Mouse (Mus musculus) midbrain, embryonic 13.5 days (tissue): ENCODE results near the gene Phc2. TPM values are rescaled to one million over a fixed set of nuclear protein-coding genes. Genes with fewer than 3 reads are reported as not detected.
A peak's percentile ranks its signal among the peaks of the same experiment; 100 is the strongest.
"Not testable (repeated sequence)": the region's sequence is repeated elsewhere in the genome, so short reads cannot be mapped to it uniquely, and the experiment has no call there.

Experiments used
- ATAC-seq: fragments of 200-750 bp; cut with Nextera tagmentation; 2 replicates; pipeline ENCODE4 v1.8.0; 2017; ENCODE audit warnings: mild to moderate bottlenecking, moderate TSS enrichment, moderate library complexity
- H3K27ac ChIP-seq: fragments of 300-500 bp; sonication (generic); 2 replicates; pipeline ENCODE4 v1.5.1; 2015; ENCODE audit warnings: inconsistent platforms, mild to moderate bottlenecking, moderate library complexity
- H3K27me3 ChIP-seq: fragments of 300-500 bp; sonication (generic); 2 replicates; pipeline ENCODE4 v1.6.1; 2015; ENCODE audit warnings: mild to moderate bottlenecking, inconsistent platforms
- H3K36me3 ChIP-seq: fragments of 300-500 bp; sonication (generic); 2 replicates; pipeline ENCODE4 v1.6.1; 2015; ENCODE audit warnings: mild to moderate bottlenecking, inconsistent platforms
- H3K4me1 ChIP-seq: fragments of 300-500 bp; sonication (generic); replicated peaks from 2 replicates; pipeline ENCODE4 v1.6.1; 2015; ENCODE audit warnings: inconsistent platforms
- H3K4me2 ChIP-seq: fragments of 300-500 bp; sonication (generic); replicated peaks from 2 replicates; pipeline ENCODE4 v1.6.1; 2015; ENCODE audit warnings: moderate library complexity, mild to moderate bottlenecking, inconsistent platforms
- H3K4me3 ChIP-seq: fragments of 300-500 bp; sonication (generic); replicated peaks from 2 replicates; pipeline ENCODE4 v1.5.1; 2015; ENCODE audit warnings: mild to moderate bottlenecking, inconsistent platforms
- H3K9ac ChIP-seq: fragments of 300-500 bp; sonication (generic); replicated peaks from 2 replicates; pipeline ENCODE4 v1.6.1; 2015; ENCODE audit warnings: mild to moderate bottlenecking, inconsistent platforms
- H3K9me3 ChIP-seq: fragments of 300-500 bp; sonication (generic); 2 replicates; pipeline ENCODE4 v1.6.1; 2016; ENCODE audit warnings: mild to moderate bottlenecking, inconsistent platforms
- WGBS: fragments of 180-500 bp; shearing (Covaris S2); methylation state at CpG from one replicate; pipeline ENCODE4 v1.1.7; 2015; 5-methylcytosine and 5-hydroxymethylcytosine counted together
- polyA plus RNA-seq: library from polyadenylated mRNA; unstranded; fragments of >200 nt; fragmentation: Nextera tagmentation; extraction: Ambion mirVana; gene quantifications from 2 replicates; pipeline ENCODE4 v1.2.1, GENCODE M21; 2015

Gene Phc2
- 30.0 and 36.1 TPM in 2 replicates for polyA plus RNA-seq

- Histone ChIP-seq H3K27me3 (peaks cover 15% of the 10 kb centered on the region), H3K9me3 (no peaks in the 10 kb centered on the region), H3K4me2 (peak within 1 kb of the TSS; percentile 80), H3K9ac (peak within 1 kb of the TSS; percentile 77), H3K4me3 (peak within 1 kb of the TSS; percentile 74), H3K36me3 (no peaks in the 10 kb centered on the region), H3K27ac (peak within 1 kb of the TSS; percentile 80), H3K4me1 (peaks cover 49% of the 10 kb centered on the region)
- ATAC-seq, result peak; percentile 95
- under 1% methylated on average over 44 of the region's 85 CpGs for WGBS
Observed at GRCm38 (mm10) chr4:128654505-128655381, at the start of gene Phc2. Phc2 (plus strand) TSS chr4:128654702.

- Histone ChIP-seq H3K9me3 (no peaks in the 10 kb centered on the region), H3K27ac (no peak overlapping the region), H3K4me2 (no peak overlapping the region), H3K9ac (no peak overlapping the region), H3K36me3 (peaks cover 30% of the 10 kb centered on the region), H3K4me3 (no peak overlapping the region), H3K4me1 (peaks cover 18% of the 10 kb centered on the region), H3K27me3 (no peaks in the 10 kb centered on the region)
- ATAC-seq, result no peak
- WGBS, result over 99% methylated on average over 7 of the region's 7 CpGs
Observed at GRCm38 (mm10) chr4:128606586-128606985, 47.9 kb upstream of the Phc2 start.

- Histone ChIP-seq H3K27ac (no peak overlapping the region), H3K9ac (no peak overlapping the region), H3K36me3 (peaks cover 19% of the 10 kb centered on the region), H3K27me3 (no peaks in the 10 kb centered on the region), H3K4me1 (peaks cover 18% of the 10 kb centered on the region), H3K4me2 (no peak overlapping the region), H3K4me3 (no peak overlapping the region), H3K9me3 (no peaks in the 10 kb centered on the region)
- ATAC-seq, result no peak
- 87% methylated on average over 11 of the region's 11 CpGs for WGBS
Observed at GRCm38 (mm10) chr4:128607661-128608060, 46.8 kb upstream of the Phc2 start.

GRCm38 (mm10) chr4:128609276-128609924 is 45.1 kb upstream of the Phc2 start:
- Histone ChIP-seq H3K4me1 (peaks cover 18% of the 10 kb centered on the region), H3K9ac (peak overlapping the region; percentile 73), H3K27me3 (no peaks in the 10 kb centered on the region), H3K27ac (no peak overlapping the region), H3K4me3 (peak overlapping the region; percentile 63), H3K4me2 (peak overlapping the region; percentile 74), H3K9me3 (no peaks in the 10 kb centered on the region), H3K36me3 (0 out of 2 replicates have a peak, but pooled peaks cover 2% of the 10 kb centered on the region)
- ATAC-seq, result no peak
- WGBS, result 10% methylated on average over 25 of the region's 27 CpGs

- H3K4me3 ChIP-seq, result peak within 1 kb of the TSS; percentile 63
- H3K36me3 ChIP-seq, result no peaks in the 10 kb centered on the region
- no peak within 1 kb of the TSS for H3K27ac ChIP-seq
- peak; percentile 98 for ATAC-seq
- H3K4me1 ChIP-seq, result peaks cover 18% of the 10 kb centered on the region
- no peaks in the 10 kb centered on the region for H3K9me3 ChIP-seq
- no peaks in the 10 kb centered on the region for H3K27me3 ChIP-seq
- 0% methylated on average over 24 of the region's 24 CpGs for WGBS
- H3K4me2 ChIP-seq, result peak within 1 kb of the TSS; percentile 74
- H3K9ac ChIP-seq, result peak within 1 kb of the TSS; percentile 73
Observed at GRCm38 (mm10) chr4:128609925-128610402, 44.5 kb upstream of the Phc2 start, which contains the start of gene Zscan20. Zscan20 (minus strand) TSS chr4:128610098.

- Histone ChIP-seq H3K4me1 (peaks cover 18% of the 10 kb centered on the region), H3K9me3 (no peaks in the 10 kb centered on the region), H3K27ac (no peak overlapping the region), H3K4me3 (peak overlapping the region; percentile 63), H3K4me2 (peak overlapping the region; percentile 74), H3K9ac (no peak overlapping the region), H3K36me3 (no peaks in the 10 kb centered on the region), H3K27me3 (no peaks in the 10 kb centered on the region)
- no peak for ATAC-seq
- WGBS, result 20% methylated on average over 10 of the region's 10 CpGs
Observed at GRCm38 (mm10) chr4:128610706-128611105, 43.8 kb upstream of the Phc2 start.

GRCm38 (mm10) chr4:128611726-128612125 is 42.8 kb upstream of the Phc2 start:
- 82% methylated on average over 3 of the region's 3 CpGs for WGBS
- H3K4me3 ChIP-seq, ATAC-seq, H3K9ac ChIP-seq, H3K36me3 ChIP-seq, H3K9me3 ChIP-seq, H3K4me2 ChIP-seq, H3K27me3 ChIP-seq, H3K27ac ChIP-seq: not testable (repeated sequence)
- peaks cover 18% of the 10 kb centered on the region for H3K4me1 ChIP-seq

GRCm38 (mm10) chr4:128613326-128613725 is 41.2 kb upstream of the Phc2 start:
- H3K9ac ChIP-seq, result no peak overlapping the region
- H3K27ac ChIP-seq, result no peak overlapping the region
- no peak for ATAC-seq

GRCm38 (mm10) chr4:128615761-128616160 is 38.7 kb upstream of the Phc2 start:
- 90% methylated on average over 14 of the region's 14 CpGs for whole genome bisulfite sequencing

More at GRCm38 (mm10) chr4:128613326-128613725, 41.2 kb upstream of the Phc2 start:
- H3K4me3 ChIP-seq, result no peak overlapping the region
- no peaks in the 10 kb centered on the region for H3K27me3 ChIP-seq
- no peak overlapping the region for H3K4me2 ChIP-seq
- H3K36me3 ChIP-seq, result no peaks in the 10 kb centered on the region
- WGBS, result 19% methylated on average over 8 of the region's 8 CpGs
- peaks cover 16% of the 10 kb centered on the region for H3K4me1 ChIP-seq
- H3K9me3 ChIP-seq, result no peaks in the 10 kb centered on the region

GRCm38 (mm10) chr4:128617363-128618120 is 37.0 kb upstream of the Phc2 start:
- H3K4me1 ChIP-seq, result no peaks in the 10 kb centered on the region
- H3K9me3 ChIP-seq, result no peaks in the 10 kb centered on the region
- no peaks in the 10 kb centered on the region for H3K36me3 ChIP-seq
- no peak overlapping the region for H3K4me2 ChIP-seq
- no peak overlapping the region for H3K27ac ChIP-seq
- WGBS, result 67% methylated on average over 17 of the region's 17 CpGs
- H3K4me3 ChIP-seq, result no peak overlapping the region
- H3K27me3 ChIP-seq, result no peaks in the 10 kb centered on the region
- H3K9ac ChIP-seq, result no peak overlapping the region
- no peak for ATAC-seq

More at GRCm38 (mm10) chr4:128615761-128616160, 38.7 kb upstream of the Phc2 start:
- no peaks in the 10 kb centered on the region for H3K9me3 ChIP-seq
- H3K36me3 ChIP-seq, result no peaks in the 10 kb centered on the region
- no peak overlapping the region for H3K9ac ChIP-seq
- no peak overlapping the region for H3K4me3 ChIP-seq
- no peaks in the 10 kb centered on the region for H3K27me3 ChIP-seq
- H3K27ac ChIP-seq, result no peak overlapping the region
- H3K4me2 ChIP-seq, result no peak overlapping the region
- ATAC-seq, result no peak
- peaks cover under 1% of the 10 kb centered on the region; the same call in 1 of the 2 replicates for H3K4me1 ChIP-seq

- no peaks in the 10 kb centered on the region for H3K27me3 ChIP-seq
- no peak within 1 kb of the TSS for H3K9ac ChIP-seq
- H3K4me1 ChIP-seq, result no peaks in the 10 kb centered on the region
- ATAC-seq, result no peak
- H3K36me3 ChIP-seq, result no peaks in the 10 kb centered on the region
- 76% methylated on average over 15 of the region's 15 CpGs for WGBS
- no peak within 1 kb of the TSS for H3K4me3 ChIP-seq
- no peak within 1 kb of the TSS for H3K27ac ChIP-seq
- H3K4me2 ChIP-seq, result no peak within 1 kb of the TSS
- H3K9me3 ChIP-seq, result no peaks in the 10 kb centered on the region
Observed at GRCm38 (mm10) chr4:128618246-128618911, 36.1 kb upstream of the Phc2 start, which contains the start of gene Tlr12. Tlr12 (minus strand) TSS chr4:128618619.
